Mouse (Mus musculus) heart, embryonic 14.5 days (tissue): ENCODE measurements around the gene Atg9b. TPM values are rescaled to one million over a fixed set of nuclear protein-coding genes. Genes with fewer than 3 reads are reported as not detected.

Source experiments
- ATAC-seq: fragments of 200-750 bp; cut with Nextera tagmentation; 2 replicates; pipeline ENCODE4 v1.8.0; 2017; ENCODE audit warnings: low read depth, moderate TSS enrichment; ENCODE audit not compliant: insufficient number of reproducible peaks, insufficient read depth, low FRiP score
- H3K27ac ChIP-seq, 2 experiments: fragments of 200-500 bp in 1 of 2; fragments of 300-500 bp in 1 of 2; sonication (generic) in 1 of 2; replicated peaks in 1 of 2; 2 replicates each; pipeline ENCODE4 v1.5.1; 2012 to 2014; ENCODE audit warnings: low read depth in 2 of 2, low read length in 2 of 2, control low read depth in 1 of 2, mild to moderate bottlenecking in 1 of 2, mixed read lengths in 1 of 2; ENCODE audit not compliant: control insufficient read depth in 1 of 2, insufficient read depth in 1 of 2
- H3K27me3 ChIP-seq: fragments of 300-500 bp; sonication (generic); 2 replicates; pipeline ENCODE4 v1.6.1; 2014; ENCODE audit warnings: mild to moderate bottlenecking, low read length, control low read depth; ENCODE audit not compliant: control insufficient read depth, insufficient read depth
- H3K36me3 ChIP-seq: fragments of 300-500 bp; sonication (generic); 2 replicates; pipeline ENCODE4 v1.6.1; 2014; ENCODE audit warnings: mild to moderate bottlenecking, control low read depth, low read length, mixed read lengths; ENCODE audit not compliant: control insufficient read depth, insufficient read depth
- H3K4me1 ChIP-seq, 2 experiments: fragments of 200-500 bp in 1 of 2; fragments of 300-500 bp in 1 of 2; sonication (generic) in 1 of 2; 2 replicates each; pipeline ENCODE4 v1.6.1; 2012 to 2014; ENCODE audit warnings: low read length in 2 of 2, control low read depth in 1 of 2, mixed read lengths in 1 of 2; ENCODE audit not compliant: control insufficient read depth in 2 of 2, insufficient read depth in 2 of 2
- H3K4me2 ChIP-seq: fragments of 300-500 bp; sonication (generic); 2 replicates; pipeline ENCODE4 v1.6.1; 2014; ENCODE audit warnings: mild to moderate bottlenecking, low read length
- H3K4me3 ChIP-seq, 2 experiments: fragments of 200-500 bp in 1 of 2; fragments of 300-500 bp in 1 of 2; sonication (generic) in 1 of 2; 2 replicates each; pipeline ENCODE4 v1.5.1; 2012 to 2014; ENCODE audit warnings: low read length in 2 of 2, mild to moderate bottlenecking in 2 of 2, control low read depth in 1 of 2, low read depth in 1 of 2, moderate library complexity in 1 of 2; ENCODE audit not compliant: control insufficient read depth in 1 of 2, insufficient read depth in 1 of 2
- H3K9ac ChIP-seq: fragments of 300-500 bp; sonication (generic); 2 replicates; pipeline ENCODE4 v1.6.1; 2014; ENCODE audit warnings: mild to moderate bottlenecking, low read length
- H3K9me3 ChIP-seq: fragments of 300-500 bp; sonication (generic); 2 replicates; pipeline ENCODE4 v1.6.1; 2016; ENCODE audit warnings: low read length, control low read depth; ENCODE audit not compliant: control insufficient read depth
- WGBS: fragments of 180-500 bp; shearing (Covaris S2); extraction: QIAGEN DNeasy Blood & Tissue Kit; methylation state at CpG from one replicate; pipeline ENCODE4 v1.1.7; 2014; 5-methylcytosine and 5-hydroxymethylcytosine counted together
- polyA plus RNA-seq: library from polyadenylated mRNA; unstranded; fragments of >200 nt; fragmentation: Nextera tagmentation; extraction: Ambion mirVana; gene quantifications from 2 replicates; pipeline ENCODE4 v1.2.1, GENCODE M21; 2014

Atg9b gene
- polyA plus RNA-seq, 1 experiment from 2014 or later: 1.5 TPM

- H3K4me1 ChIP-seq: peaks cover 12 to 25% of the 10 kb centered on the region in 2 experiments
- peak within 1 kb of the TSS; percentile 52 to 86 for H3K4me3 ChIP-seq
- peak within 1 kb of the TSS; percentile 68 for H3K4me2 ChIP-seq
- WGBS: 24% methylated on average over 7 of the region's 7 CpGs
- H3K9me3 ChIP-seq: no peaks in the 10 kb centered on the region
- peak within 1 kb of the TSS; percentile 81 to 93 for H3K27ac ChIP-seq
- peak within 1 kb of the TSS; percentile 71 for H3K9ac ChIP-seq
- no peak for ATAC-seq
- H3K27me3 ChIP-seq: no peaks in the 10 kb centered on the region
- 0 out of 2 replicates have a peak, but pooled peaks cover 5% of the 10 kb centered on the region for H3K36me3 ChIP-seq
These were observed 1.6 kb upstream of the Atg9b start, which contains the start of gene Abcb8 for GRCm38 (mm10) chr5:24393392-24393997. Gene Abcb8, plus strand, starts transcription at chr5:24393663.

GRCm38 (mm10) chr5:24392724-24393123, 781 bp upstream of the Atg9b start:
- Histone ChIP-seq H3K4me1 (peaks cover 15 to 31% of the 10 kb centered on the region in 2 experiments), H3K4me2 (no peak overlapping the region), H3K27ac (0 out of 4 replicates have a peak overlapping the region, but pooled peaks of 1 of the 2 experiments have one; percentile 19), H3K4me3 (no peak overlapping the region), H3K9me3 (no peaks in the 10 kb centered on the region), H3K36me3 (0 out of 2 replicates have a peak, but pooled peaks cover 5% of the 10 kb centered on the region), H3K9ac (no peak overlapping the region), H3K27me3 (no peaks in the 10 kb centered on the region)
- WGBS: 70% methylated on average over 7 of the region's 7 CpGs
- no peak for ATAC-seq

- H3K4me3 ChIP-seq: no peak overlapping the region
- no peak overlapping the region for H3K4me2 ChIP-seq
- peaks cover 9% of the 10 kb centered on the region; the same call in 1 of the 2 replicates for H3K27me3 ChIP-seq
- H3K36me3 ChIP-seq: 0 out of 2 replicates have a peak, but pooled peaks cover 5% of the 10 kb centered on the region
- WGBS: 84% methylated on average over 4 of the region's 4 CpGs
- ATAC-seq: no peak
- H3K9me3 ChIP-seq: no peaks in the 10 kb centered on the region
- peaks cover 20 to 43% of the 10 kb centered on the region in 2 experiments for H3K4me1 ChIP-seq
- no peak overlapping the region for H3K9ac ChIP-seq
- H3K27ac ChIP-seq: no peak overlapping the region
These were observed 2.3 kb downstream of the Atg9b start for GRCm38 (mm10) chr5:24389658-24390020.

- H3K4me1 ChIP-seq: peaks cover 22 to 43% of the 10 kb centered on the region in 2 experiments
- H3K27me3 ChIP-seq: peaks cover 9% of the 10 kb centered on the region; the same call in 1 of the 2 replicates
- WGBS: 65% methylated on average over 6 of the region's 7 CpGs
- H3K9ac ChIP-seq: no peak overlapping the region
- H3K4me3 ChIP-seq: no peak overlapping the region
- H3K27ac ChIP-seq: no peak overlapping the region
- no peak for ATAC-seq
- no peak overlapping the region for H3K4me2 ChIP-seq
- no peaks in the 10 kb centered on the region for H3K9me3 ChIP-seq
- H3K36me3 ChIP-seq: 0 out of 2 replicates have a peak, but pooled peaks cover 5% of the 10 kb centered on the region
These were observed 2.8 kb downstream of the Atg9b start for GRCm38 (mm10) chr5:24389011-24389657.

- H3K4me3 ChIP-seq: peak overlapping the region; percentile 50 to 52
- WGBS: 20% methylated on average over 26 of the region's 26 CpGs
- ATAC-seq: no peak
- peak overlapping the region; percentile 93 for H3K4me2 ChIP-seq
- peaks cover 24 to 43% of the 10 kb centered on the region in 2 experiments for H3K4me1 ChIP-seq
- H3K36me3 ChIP-seq: 0 out of 2 replicates have a peak, but pooled peaks cover 5% of the 10 kb centered on the region
- peaks cover 9% of the 10 kb centered on the region; the same call in 1 of the 2 replicates for H3K27me3 ChIP-seq
- H3K27ac ChIP-seq: peak overlapping the region; percentile 29 to 61; a peak in 3 of 4 replicates
- H3K9ac ChIP-seq: peak overlapping the region; percentile 77
- H3K9me3 ChIP-seq: no peaks in the 10 kb centered on the region
These were observed 3.6 kb downstream of the Atg9b start for GRCm38 (mm10) chr5:24388246-24388915.

- under 1% methylated on average over 73 of the region's 73 CpGs for WGBS
- H3K36me3 ChIP-seq: 0 out of 2 replicates have a peak, but pooled peaks cover 5% of the 10 kb centered on the region
- peak overlapping the region; percentile 77 for H3K9ac ChIP-seq
- peaks cover 9% of the 10 kb centered on the region; the same call in 1 of the 2 replicates for H3K27me3 ChIP-seq
- peak; percentile 23; the same call in 1 of the 2 replicates for ATAC-seq
- H3K27ac ChIP-seq: peak overlapping the region; percentile 29 to 61; a peak in 3 of 4 replicates
- H3K4me3 ChIP-seq: peak overlapping the region; percentile 50 to 52
- peak overlapping the region; percentile 93 for H3K4me2 ChIP-seq
- H3K4me1 ChIP-seq: peaks cover 26 to 49% of the 10 kb centered on the region in 2 experiments
- no peaks in the 10 kb centered on the region for H3K9me3 ChIP-seq
These were observed 4.4 kb downstream of the Atg9b start for GRCm38 (mm10) chr5:24387264-24388241.
